In the genomic region with DNA sequence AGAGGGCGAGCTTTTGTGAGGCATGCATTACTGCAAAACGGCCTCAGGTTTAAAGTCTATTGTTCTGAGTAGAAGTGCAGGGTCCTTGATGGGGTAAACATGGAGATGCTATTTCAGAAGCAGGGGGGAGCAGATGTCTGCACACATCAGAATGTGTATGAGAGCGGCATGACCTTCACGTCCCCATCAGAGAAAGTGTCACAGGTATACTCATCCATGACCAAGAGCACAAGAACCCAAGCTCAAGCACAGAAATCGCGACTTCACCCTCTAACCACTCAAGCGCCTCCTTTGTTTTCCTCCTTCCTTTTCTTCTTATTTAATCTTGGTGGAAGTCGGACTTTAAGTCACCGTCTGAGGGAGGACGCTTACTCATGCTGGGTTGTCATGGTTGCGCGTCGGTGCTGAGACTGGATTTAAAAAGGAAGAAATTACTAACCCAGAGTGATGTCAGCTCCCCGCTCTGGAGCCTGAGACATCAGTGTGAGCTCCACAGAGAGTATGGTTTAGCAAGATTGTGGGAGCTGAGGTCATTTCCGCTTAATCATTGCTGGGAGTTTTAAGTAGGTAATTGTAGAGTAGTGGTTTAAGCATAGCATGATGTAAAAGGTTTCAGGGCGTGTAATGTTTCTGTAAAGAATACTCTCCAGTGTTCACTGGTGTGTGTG, we compare ENCODE assay signal across 8 mouse cellular contexts.
DNase-seq lines count a peak whose midpoint lies in the region; ATAC-seq and TF ChIP-seq lines count a peak whose summit lies in the region.
"Had no signal": no experiment of that assay in that cellular context is flagged by ENCODE, and none has a peak within 500 bp of the region (broad histone marks: within the 10 kb centered on the region; RNA-seq: fewer than 3 reads in every experiment).

No protein-coding gene starts in this region.

- no peak for TF ChIP-seq CTCF in layer of hippocampus, adult 2 months (conservative IDR thresholded peaks at IDR 0.05)
- TF ChIP-seq CTCF in brain, embryonic 14.5 days (IDR thresholded peaks at IDR 0.05; ENCODE audit: borderline replicate concordance, extremely low read depth, insufficient read depth, insufficient read length), result no peak
- no peak for TF ChIP-seq CTCF in intestine, postnatal 0 days (IDR thresholded peaks at IDR 0.05; ENCODE audit: low read depth)

- no peaks in the 10 kb centered on the region for H3K27me3 ChIP-seq in intestine, postnatal 0 days (replicated peaks; ENCODE audit: control insufficient read depth, insufficient read depth, low read length)

- no peak for ATAC-seq in intestine, postnatal 0 days

- H3K36me3 ChIP-seq in intestine, postnatal 0 days (ENCODE audit: control insufficient read depth, insufficient read depth), result no peaks in the 10 kb centered on the region
- H3K36me3 ChIP-seq: heart, embryonic 10.5 days had no signal

- H3K4me2 ChIP-seq in intestine, postnatal 0 days (replicated peaks; ENCODE audit: low read depth), result no peak overlapping the region

- H3K9ac ChIP-seq in intestine, postnatal 0 days (ENCODE audit: low read depth, low read length), result no peak overlapping the region

- intact Hi-C loops in left cerebral cortex, postnatal 25 days (cut with DNase I), result loop anchor here (5.0 kb wide), 2 partner anchors 62 to 82 kb away; no protein-coding TSS in a partner anchor

- 81% methylated on average over 16 of the region's 16 CpGs for WGBS in intestine, postnatal 0 days

- no peak overlapping the region for H3K4me3 ChIP-seq in layer of hippocampus, adult 2 months
- H3K4me3 ChIP-seq in intestine, postnatal 0 days (ENCODE audit: low read depth, low read length), result no peak overlapping the region
- H3K4me3 ChIP-seq: heart, embryonic 10.5 days had no signal

- H3K27ac ChIP-seq in layer of hippocampus, adult 2 months, result peak overlapping the region; percentile 39
- H3K27ac ChIP-seq in intestine, postnatal 0 days (ENCODE audit: low read depth, low read length), result no peak overlapping the region
- H3K27ac ChIP-seq: heart, embryonic 10.5 days had no signal

- no peak for TF ChIP-seq POLR2A in brain, embryonic 14.5 days (IDR thresholded peaks at IDR 0.05; ENCODE audit: borderline replicate concordance, extremely low read depth, insufficient read depth, insufficient read length, poor library complexity, severe bottlenecking)

- peak in 1 of 2 experiments; percentile 71 for DNase-seq in layer of hippocampus, adult 2 months (ENCODE audit: low spot score in 2 of 2)
- DNase-seq in layer of hippocampus, adult 9-10 months (ENCODE audit: low spot score), result no peak
- peak; percentile 66 for DNase-seq in brain, embryonic 14.5 days (ENCODE audit: low read depth)
- peak; percentile 69 to 93 for DNase-seq in left cerebral cortex, postnatal 25 days (ENCODE audit: low spot score in 2 of 2)
- DNase-seq in right cerebral cortex, postnatal 25 days, result peak; percentile 68
- no peak for DNase-seq in kidney, postnatal 25 days

- H3K4me1 ChIP-seq in intestine, postnatal 0 days (replicated peaks; ENCODE audit: control insufficient read depth, insufficient read depth, low read length), result no peaks in the 10 kb centered on the region
- H3K4me1 ChIP-seq: heart, embryonic 10.5 days had no signal

- H3K9me3 ChIP-seq in intestine, postnatal 0 days (ENCODE audit: control insufficient read depth), result no peaks in the 10 kb centered on the region
- H3K9me3 ChIP-seq: heart, embryonic 10.5 days had no signal

Comparison
In these comparisons a context has a peak if more than half of its experiments do, and no peak if none do; other contexts are left out.
1. DNase-seq: peak in brain, embryonic 14.5 days (single experiment), left cerebral cortex, postnatal 25 days (2 of 2) and right cerebral cortex, postnatal 25 days (single experiment); none in layer of hippocampus, adult 9-10 months (single experiment) and kidney, postnatal 25 days (0 of 2).